Mouse (Mus musculus): ENCODE measurements around the gene Gjc1. TPM values are rescaled to one million over a fixed set of nuclear protein-coding genes. Genes with fewer than 3 reads are reported as not detected.

The Gjc1 gene
- total RNA-seq, 2 experiments from 2014 or later, result 19.7 to 26.1 TPM

- intact Hi-C loops (cut with DNase I), result loop anchor here (5.0 kb wide), 1 partner anchor 43 kb away; no protein-coding TSS in a partner anchor
- no peak for DNase-seq (ENCODE audit: extremely low spot score in 1 of 2, low spot score in 2 of 2)
Observed at GRCm38 (mm10) chr11:102819783-102820385, 384 bp upstream of the Gjc1 start.

- intact Hi-C loops (cut with DNase I), result loop anchor here (5.0 kb wide), 1 partner anchor 41 kb away; no protein-coding TSS in a partner anchor
- DNase-seq (ENCODE audit: extremely low spot score in 1 of 2, low spot score in 2 of 2), result peak in 1 of 2 experiments; percentile 64
Observed at GRCm38 (mm10) chr11:102818121-102819020, 1.1 kb downstream of the Gjc1 start.

- no peak for DNase-seq (ENCODE audit: extremely low spot score in 1 of 2, low spot score in 2 of 2)
- intact Hi-C loops (cut with DNase I), result loop anchor here (5.0 kb wide), 1 partner anchor 38 kb away; no protein-coding TSS in a partner anchor
Observed at GRCm38 (mm10) chr11:102814881-102815280, 4.6 kb downstream of the Gjc1 start.

GRCm38 (mm10) chr11:102810721-102811485 is 8.6 kb downstream of the Gjc1 start:
- peak in 1 of 2 experiments; percentile 67 for DNase-seq (ENCODE audit: extremely low spot score in 1 of 2, low spot score in 2 of 2)
- intact Hi-C loops (cut with DNase I), result no loop called here

- intact Hi-C loops (cut with DNase I), result no loop called here
- DNase-seq (ENCODE audit: extremely low spot score in 1 of 2, low spot score in 2 of 2), result no peak
Observed at GRCm38 (mm10) chr11:102808246-102808645, 11.3 kb downstream of the Gjc1 start.

GRCm38 (mm10) chr11:102803453-102803852 is 16.0 kb downstream of the Gjc1 start:
- DNase-seq (ENCODE audit: extremely low spot score in 1 of 2, low spot score in 2 of 2), result no peak
- intact Hi-C loops (cut with DNase I), result no loop called here

- no peak for DNase-seq (ENCODE audit: extremely low spot score in 1 of 2, low spot score in 2 of 2)
- intact Hi-C loops (cut with DNase I), result no loop called here
Observed at GRCm38 (mm10) chr11:102794157-102794556, 25.3 kb downstream of the Gjc1 start.

- intact Hi-C loops (cut with DNase I), result no loop called here
- no peak for DNase-seq (ENCODE audit: extremely low spot score in 1 of 2, low spot score in 2 of 2)
Observed at GRCm38 (mm10) chr11:102791682-102792445, 27.6 kb downstream of the Gjc1 start.

- no peak for DNase-seq (ENCODE audit: extremely low spot score in 1 of 2, low spot score in 2 of 2)
Observed at GRCm38 (mm10) chr11:102787688-102788177, 31.8 kb downstream of the Gjc1 start.

GRCm38 (mm10) chr11:102783443-102783842 is 36.1 kb downstream of the Gjc1 start:
- intact Hi-C loops (cut with DNase I), result no loop called here
- no peak for DNase-seq (ENCODE audit: extremely low spot score in 1 of 2, low spot score in 2 of 2)

More at GRCm38 (mm10) chr11:102787688-102788177, 31.8 kb downstream of the Gjc1 start:
- intact Hi-C loops (cut with DNase I), result no loop called here

- DNase-seq (ENCODE audit: extremely low spot score in 1 of 2, low spot score in 2 of 2), result no peak
- intact Hi-C loops (cut with DNase I), result no loop called here
Observed at GRCm38 (mm10) chr11:102781523-102781922, 38.0 kb downstream of the Gjc1 start.

- no peak for DNase-seq (ENCODE audit: extremely low spot score in 1 of 2, low spot score in 2 of 2)
- intact Hi-C loops (cut with DNase I), result no loop called here
Observed at GRCm38 (mm10) chr11:102780986-102781351, 38.5 kb downstream of the Gjc1 start.

GRCm38 (mm10) chr11:102780271-102780985 is 39.1 kb downstream of the Gjc1 start:
- peak in 1 of 2 experiments; percentile 77 for DNase-seq (ENCODE audit: extremely low spot score in 1 of 2, low spot score in 2 of 2)
- intact Hi-C loops (cut with DNase I), result no loop called here

- intact Hi-C loops (cut with DNase I), result loop anchor here (5.0 to 10.0 kb wide), 2 partner anchors 37 to 275 kb away; partner anchors contain the start of gene Gjc1
- no peak for DNase-seq (ENCODE audit: extremely low spot score in 1 of 2, low spot score in 2 of 2)
Observed at GRCm38 (mm10) chr11:102779824-102780223, 39.7 kb downstream of the Gjc1 start.

GRCm38 (mm10) chr11:102779081-102779638 is 40.3 kb downstream of the Gjc1 start:
- intact Hi-C loops (cut with DNase I), result loop anchor here (5.0 to 10.0 kb wide), 2 partner anchors 38 to 276 kb away; partner anchors contain the start of gene Gjc1
- DNase-seq (ENCODE audit: extremely low spot score in 1 of 2, low spot score in 2 of 2), result no peak

GRCm38 (mm10) chr11:102778597-102778996 is 40.9 kb downstream of the Gjc1 start:
- DNase-seq (ENCODE audit: extremely low spot score in 1 of 2, low spot score in 2 of 2), result no peak
- intact Hi-C loops (cut with DNase I), result loop anchor here (5.0 to 10.0 kb wide), 2 partner anchors 39 to 276 kb away; partner anchors contain the start of gene Gjc1

- intact Hi-C loops (cut with DNase I), result loop anchor here (5.0 to 10.0 kb wide), 2 partner anchors 39 to 277 kb away; partner anchors contain the start of gene Gjc1
- DNase-seq (ENCODE audit: extremely low spot score in 1 of 2, low spot score in 2 of 2), result peak in 1 of 2 experiments; percentile 54
Observed at GRCm38 (mm10) chr11:102778165-102778564, 41.3 kb downstream of the Gjc1 start.
